Mouse (Mus musculus): ENCODE data around the gene Aoc3.
A peak's percentile ranks its signal among the peaks of the same experiment; 100 is the strongest.

DNA sequence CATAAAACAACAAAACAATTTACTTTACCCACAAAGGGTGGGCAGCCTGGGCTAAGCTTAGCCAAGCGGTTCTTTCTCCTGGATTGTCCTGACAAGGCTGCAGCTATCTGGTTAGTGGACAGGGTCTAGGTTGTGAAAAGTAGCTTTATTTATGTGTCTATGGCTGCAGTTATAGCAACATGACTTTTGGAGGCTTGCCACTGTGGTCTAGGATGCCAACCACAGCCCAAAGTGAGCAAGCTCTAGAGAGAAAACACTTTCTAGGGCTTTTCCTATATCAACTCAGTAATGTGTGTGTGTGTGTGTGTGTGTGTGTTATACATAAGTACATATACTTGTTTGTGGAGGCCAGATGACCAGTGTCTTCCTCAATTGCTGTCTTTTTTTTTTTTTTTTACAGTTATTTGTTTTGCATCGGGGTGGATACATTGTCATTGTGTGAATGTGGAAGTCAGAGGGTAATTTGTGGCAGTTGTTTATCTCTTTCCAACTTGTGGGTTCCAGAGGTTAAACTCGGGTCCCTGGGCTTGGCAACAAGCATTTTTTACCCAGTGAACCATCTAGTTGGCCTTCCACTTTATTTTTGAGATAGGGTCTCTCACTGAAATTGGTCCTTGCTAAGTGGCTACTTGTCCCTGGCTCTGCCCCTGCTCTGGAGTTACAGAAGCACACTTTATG is 27.2 kb downstream of the Aoc3 start:
- TF ChIP-seq CTCF (IDR thresholded peaks at IDR 0.05 in 2 of 3, conservative IDR thresholded peaks at IDR 0.05 in 1 of 3; ENCODE audit: control insufficient read depth in 1 of 3, insufficient read depth in 1 of 3, low read depth in 2 of 3, low read length in 3 of 3, poor library complexity in 1 of 3, severe bottlenecking in 1 of 3): no peak
- peak; percentile 79 for TF ChIP-seq RCOR1 (IDR thresholded peaks at IDR 0.05; ENCODE audit: low read depth, low read length)
- no peak for TF ChIP-seq RAD21 (IDR thresholded peaks at IDR 0.05; ENCODE audit: low read depth, low read length)
- TF ChIP-seq TAL1 (IDR thresholded peaks at IDR 0.05; ENCODE audit: low read length): peak; percentile 21; the same call in 1 of the 2 replicates
- TF ChIP-seq ZKSCAN1 (IDR thresholded peaks at IDR 0.05; ENCODE audit: low read depth, low read length): no peak
- peak; percentile 50 to 80 for TF ChIP-seq EP300 (IDR thresholded peaks at IDR 0.05; ENCODE audit: low read depth in 1 of 2, low read length in 2 of 2)

All from MEL (cell line).